Mouse (Mus musculus): ENCODE results near the gene Ephb3.

- TF ChIP-seq CHD2 (IDR thresholded peaks at IDR 0.05; ENCODE audit: low read depth, low read length) (no peak), ZNF384 (IDR thresholded peaks at IDR 0.05; ENCODE audit: low read depth, low read length) (no peak)
Observed at GRCm38 (mm10) chr16:21244803-21245202, 40.2 kb downstream of the Ephb3 start.

Data from ES-E14 (cell line).